Mouse (Mus musculus) CH12.LX (cell line): ENCODE results near the gene Naip5.
"Not testable (repeated sequence)": the region's sequence is repeated elsewhere in the genome, so short reads cannot be mapped to it uniquely, and the experiment has no call there.

Experiments used
- CTCF ChIP-seq, 2 experiments: IDR thresholded peaks in 1 of 2; conservative IDR thresholded peaks in 1 of 2; 2 replicates each; pipeline ENCODE4 v1.5.1; 2011 to 2012; ENCODE audit warnings: low read depth in 2 of 2, low read length in 2 of 2, improper control_type of control experiment in 1 of 2, inconsistent platforms in 1 of 2, mild to moderate bottlenecking in 1 of 2, moderate library complexity in 1 of 2
- EP300 ChIP-seq: IDR thresholded peaks from 2 replicates; pipeline ENCODE4 v1.6.1; 2011; ENCODE audit warnings: low read length, improper control_type of control experiment
- HCFC1 ChIP-seq: IDR thresholded peaks from 2 replicates; pipeline ENCODE4 v1.6.1; 2012; ENCODE audit warnings: low read depth, mild to moderate bottlenecking, inconsistent platforms, low read length, improper control_type of control experiment
- KAT2A ChIP-seq: IDR thresholded peaks from 2 replicates; pipeline ENCODE4 v1.6.1; 2012; ENCODE audit warnings: low read length, improper control_type of control experiment, inconsistent platforms; ENCODE audit not compliant: insufficient replicate concordance
- NELFE ChIP-seq: IDR thresholded peaks from 2 replicates; pipeline ENCODE4 v1.6.1; 2011; ENCODE audit warnings: low read depth, low read length, improper control_type of control experiment
- POLR2A ChIP-seq: IDR thresholded peaks from 2 replicates; pipeline ENCODE4 v1.6.1; 2011; ENCODE audit warnings: low read depth, mild to moderate bottlenecking, improper control_type of control experiment, low read length
- ZKSCAN1 ChIP-seq: IDR thresholded peaks from 2 replicates; pipeline ENCODE4 v1.6.1; 2012; ENCODE audit warnings: low read depth, inconsistent platforms, low read length, improper control_type of control experiment, borderline replicate concordance
- ZMIZ1 ChIP-seq: IDR thresholded peaks from 2 replicates; pipeline ENCODE4 v1.6.1; 2012; ENCODE audit warnings: low read depth, mild to moderate bottlenecking, inconsistent platforms, low read length, improper control_type of control experiment
- ZNF384 ChIP-seq: IDR thresholded peaks from 2 replicates; pipeline ENCODE4 v1.6.1; 2012; ENCODE audit warnings: low read depth, low read length, improper control_type of control experiment, inconsistent platforms

- not testable (repeated sequence) for TF ChIP-seq NELFE; ZNF384; CTCF (conservative IDR thresholded peaks at IDR 0.05 in 1 of 2, IDR thresholded peaks at IDR 0.05 in 1 of 2; ENCODE audit: low read depth in 2 of 2, low read length in 2 of 2); ZKSCAN1; EP300; KAT2A; ZMIZ1
- peak; percentile 60 for TF ChIP-seq HCFC1
- TF ChIP-seq POLR2A = peak; percentile 64
Measured at GRCm38 (mm10) chr13:100201659-100202333, 44.3 kb downstream of the Naip5 start, which contains the start of gene Naip2.
